Mouse (Mus musculus): ENCODE measurements around the gene Rorc.

The Rorc gene

DNA sequence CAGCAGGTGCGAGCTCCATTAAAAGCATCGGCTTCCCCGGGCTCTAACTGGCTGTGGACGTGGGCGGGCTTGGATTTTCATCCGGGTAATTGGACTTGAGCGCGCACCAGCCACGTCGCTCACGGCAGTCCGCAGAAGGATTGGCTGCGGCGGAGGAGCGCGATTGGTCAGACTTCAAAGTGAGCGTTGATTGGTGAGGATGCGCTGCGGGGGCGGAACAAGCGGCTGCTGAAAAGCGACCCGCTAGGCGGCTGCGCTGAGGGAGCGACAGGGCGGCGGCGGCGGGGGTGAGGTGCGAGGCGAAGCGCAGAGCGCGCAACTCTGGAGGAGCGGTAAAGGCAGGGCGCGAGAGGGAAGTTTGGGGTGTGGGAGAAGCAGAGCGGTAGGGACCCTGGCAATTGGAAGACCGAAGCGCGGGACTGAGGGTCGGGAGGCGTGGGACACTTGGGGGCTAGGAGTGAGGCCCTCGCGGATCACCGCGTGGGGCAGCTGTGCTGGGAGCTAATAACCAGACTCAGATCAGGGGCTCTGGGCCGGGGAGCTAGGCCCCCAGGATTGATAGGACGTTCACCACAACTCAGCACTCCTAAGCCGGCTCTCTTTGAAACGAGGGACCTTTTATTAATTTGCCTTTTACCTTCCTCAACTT, 40.6 kb downstream of the Rorc start, which contains the start of gene Tdrkh:
Tdrkh (plus strand) TSS at position 243 of the 649 bp plus-strand sequence.
- DNase-seq (ENCODE audit: low spot score in 2 of 2): peak; percentile 100

DNA sequence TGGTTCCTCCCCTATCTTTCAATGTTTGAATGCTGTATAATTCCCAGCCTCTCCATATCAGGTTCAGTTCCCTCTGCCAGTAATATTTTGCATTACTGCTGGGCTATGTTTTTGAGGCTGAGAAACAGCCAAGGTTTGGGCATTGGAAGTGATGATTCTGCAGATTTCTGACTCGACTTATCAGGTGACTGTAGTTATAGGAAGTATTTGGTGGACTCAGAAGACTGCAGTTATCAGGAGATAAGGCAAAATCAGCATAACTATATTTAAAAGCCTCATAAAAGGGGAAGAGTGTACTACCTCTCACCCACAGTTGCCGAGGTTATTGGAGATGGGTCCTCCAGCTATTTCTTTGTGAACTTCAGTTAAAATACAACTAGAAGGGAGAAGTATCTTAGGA, 58.4 kb downstream of the Rorc start:
- no peak for DNase-seq (ENCODE audit: low spot score in 2 of 2)

DNA sequence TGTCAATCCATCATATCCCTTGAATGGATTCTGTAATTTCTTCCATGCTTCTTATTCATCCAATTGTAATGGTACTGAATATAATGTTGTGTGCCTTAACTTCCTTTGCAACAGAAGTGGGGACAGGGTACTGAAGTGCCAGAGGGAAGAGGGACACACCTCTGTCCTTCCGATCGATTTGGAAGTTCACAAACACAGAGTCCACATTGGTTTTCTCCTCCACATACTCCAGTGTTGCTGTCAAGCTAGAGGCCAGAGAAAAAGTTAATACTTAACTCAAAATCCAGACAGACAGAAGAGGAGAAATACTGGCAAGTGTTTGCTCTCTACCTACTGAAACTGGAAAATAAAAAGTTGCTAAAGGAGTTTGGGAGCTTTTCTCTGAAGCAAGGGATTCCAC, 61.7 kb downstream of the Rorc start:
- no peak for DNase-seq (ENCODE audit: low spot score in 2 of 2)

DNA sequence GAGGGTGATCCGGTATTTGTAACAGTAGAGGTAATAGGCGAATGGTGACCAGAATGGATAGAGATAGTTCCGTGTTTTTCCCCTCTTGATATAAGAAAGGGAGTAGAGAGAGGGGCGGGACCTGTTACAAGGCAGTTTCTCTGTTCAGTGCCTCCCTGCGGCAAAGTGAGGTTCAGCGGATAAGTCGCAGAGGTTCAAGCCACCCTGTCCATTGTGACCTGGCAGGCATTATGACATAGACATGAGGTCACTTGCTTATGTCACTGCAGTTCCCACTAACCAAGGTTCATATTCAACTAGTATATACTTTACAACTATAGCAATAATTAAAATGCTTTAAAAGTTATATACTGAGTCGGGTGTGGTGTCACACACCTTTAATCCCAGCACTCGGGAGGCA, 63.8 kb downstream of the Rorc start:
- no peak for DNase-seq (ENCODE audit: low spot score in 2 of 2)

DNA sequence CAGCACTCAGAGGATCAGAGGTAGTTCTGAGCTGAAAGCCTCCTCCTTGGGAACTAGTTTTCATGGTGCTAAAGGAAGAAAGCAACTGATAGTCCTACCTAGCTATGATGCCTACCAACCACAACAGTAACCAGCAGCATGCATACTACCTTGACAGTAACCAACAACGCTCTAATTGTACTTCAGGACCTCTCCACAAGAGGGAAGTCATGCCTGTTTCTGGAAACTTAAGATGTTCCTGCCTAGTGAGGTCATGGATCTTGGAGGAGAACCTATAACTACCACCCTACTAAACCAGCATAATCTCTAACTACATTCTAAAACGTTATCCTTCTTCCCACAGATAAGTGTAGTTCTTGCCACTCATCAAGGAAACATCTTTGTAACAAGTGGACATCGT, 68.6 kb downstream of the Rorc start:
- no peak for DNase-seq (ENCODE audit: low spot score in 2 of 2)

DNA sequence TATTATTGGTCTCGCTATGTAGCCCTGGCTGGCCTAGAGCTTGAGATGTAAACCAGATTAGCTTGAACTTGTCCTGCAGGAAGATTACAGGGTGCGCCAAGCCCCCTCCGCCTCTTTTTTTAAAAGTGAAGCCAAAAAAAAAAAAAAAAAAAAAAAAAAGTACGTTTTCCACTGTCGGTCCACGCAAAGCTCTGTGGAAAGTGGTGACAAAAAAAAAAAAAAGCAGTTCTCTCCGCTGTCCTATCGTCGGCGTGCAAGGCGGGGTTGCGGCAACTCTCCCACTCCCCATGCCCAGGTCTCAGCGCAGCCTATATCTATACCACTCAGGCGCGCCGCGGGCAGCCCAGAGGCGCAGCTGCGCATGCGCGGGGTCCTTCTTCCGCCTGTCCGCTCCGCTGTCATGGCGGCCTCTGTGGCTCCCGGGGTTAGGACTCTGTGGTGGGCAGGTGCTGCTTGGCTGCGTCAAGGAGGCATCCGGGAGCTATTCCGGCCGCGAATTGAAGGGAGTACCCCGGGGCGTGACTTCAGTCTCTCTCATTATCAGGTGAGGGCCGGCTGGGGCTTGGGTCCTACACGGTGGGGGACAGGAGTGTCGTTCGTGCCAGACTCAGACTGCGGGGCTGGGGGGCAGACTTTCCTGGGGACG, 70.5 kb downstream of the Rorc start, which contains the start of gene Mrpl9:
Mrpl9 (plus strand) TSS at position 368 of the 646 bp plus-strand sequence.
- peak; percentile 96 to 97 for DNase-seq (ENCODE audit: low spot score in 2 of 2)

DNA sequence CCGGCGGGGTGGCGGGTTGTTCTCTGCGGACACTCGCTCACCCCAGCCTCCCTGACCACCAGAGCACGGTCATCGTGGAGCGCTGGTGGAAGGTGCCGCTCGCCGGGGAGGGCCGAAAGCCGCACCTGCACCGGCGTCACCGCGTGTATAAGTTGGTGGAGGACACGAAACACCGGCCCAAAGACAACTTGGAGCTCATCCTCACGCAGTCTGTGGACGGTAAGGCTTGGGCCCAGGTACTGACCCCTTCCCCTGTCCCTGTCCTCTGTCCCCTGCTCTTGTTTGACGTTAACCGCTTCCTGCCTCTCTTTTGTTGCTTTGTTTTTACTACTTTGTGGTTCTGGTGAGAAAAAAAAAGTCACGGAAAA, 71.0 kb downstream of the Rorc start, which contains the start of gene Oaz3:
Oaz3 (minus strand) TSS at position 319 of the 368 bp plus-strand sequence.
- DNase-seq (ENCODE audit: low spot score in 2 of 2): no peak
